Mouse (Mus musculus) liver, embryonic 15.5 days (tissue): ENCODE measurements at regions not wholly inside any gene's neighbourhood (a gene's known extent, or its start where the extent isn't known, plus 50 kb on each side); places are given as distances from the start of the nearest gene placed in this dataset.

Source experiments
- ATAC-seq: fragments of 200-750 bp; cut with Nextera tagmentation; 2 replicates; pipeline ENCODE4 v1.8.0; 2017; ENCODE audit warnings: moderate number of reproducible peaks, mild to moderate bottlenecking, moderate library complexity; ENCODE audit not compliant: insufficient read depth
- H3K27ac ChIP-seq: fragments of 300-500 bp; sonication (generic); replicated peaks from 2 replicates; pipeline ENCODE4 v1.5.1; 2015; ENCODE audit warnings: mild to moderate bottlenecking, inconsistent platforms
- H3K27me3 ChIP-seq: fragments of 300-500 bp; sonication (generic); 2 replicates; pipeline ENCODE4 v1.6.1; 2015; ENCODE audit warnings: mild to moderate bottlenecking, inconsistent platforms
- H3K36me3 ChIP-seq: fragments of 300-500 bp; sonication (generic); replicated peaks from 2 replicates; pipeline ENCODE4 v1.6.1; 2015; ENCODE audit warnings: moderate library complexity, mild to moderate bottlenecking, inconsistent platforms
- H3K4me1 ChIP-seq: fragments of 300-500 bp; sonication (generic); replicated peaks from 2 replicates; pipeline ENCODE4 v1.6.1; 2015; ENCODE audit warnings: inconsistent platforms
- H3K4me2 ChIP-seq: fragments of 300-500 bp; sonication (generic); 2 replicates; pipeline ENCODE4 v1.6.1; 2015; ENCODE audit warnings: moderate library complexity, mild to moderate bottlenecking, inconsistent platforms
- H3K4me3 ChIP-seq: fragments of 300-500 bp; sonication (generic); replicated peaks from 2 replicates; pipeline ENCODE4 v1.5.1; 2015; ENCODE audit warnings: mild to moderate bottlenecking, inconsistent platforms
- H3K9ac ChIP-seq: fragments of 300-500 bp; sonication (generic); 2 replicates; pipeline ENCODE4 v1.6.1; 2015; ENCODE audit warnings: moderate library complexity, mild to moderate bottlenecking, inconsistent platforms
- H3K9me3 ChIP-seq: fragments of 300-500 bp; sonication (generic); replicated peaks from 2 replicates; pipeline ENCODE4 v1.6.1; 2016; ENCODE audit warnings: inconsistent platforms
- WGBS: fragments of 180-500 bp; shearing (Covaris S2); methylation state at CpG from one replicate; pipeline ENCODE4 v1.1.7; 2015; ENCODE audit warnings: mixed read lengths; ENCODE audit not compliant: insufficient replicate concordance; 5-methylcytosine and 5-hydroxymethylcytosine counted together

GRCm38 (mm10) chr6:89040919-89041318 lies 138.9 kb downstream of the Tpra1 start:
- H3K4me2 ChIP-seq = no peak overlapping the region
- H3K36me3 ChIP-seq = no peaks in the 10 kb centered on the region
- no peak overlapping the region for H3K27ac ChIP-seq
- no peaks in the 10 kb centered on the region for H3K9me3 ChIP-seq
- no peak for ATAC-seq
- no peak overlapping the region for H3K4me3 ChIP-seq
- no peaks in the 10 kb centered on the region for H3K4me1 ChIP-seq
- 60% methylated on average over 4 of the region's 4 CpGs for WGBS
- H3K9ac ChIP-seq = no peak overlapping the region
- H3K27me3 ChIP-seq = no peaks in the 10 kb centered on the region; the same call in 1 of the 2 replicates

GRCm38 (mm10) chr6:89042478-89043239 lies 140.6 kb downstream of the Tpra1 start:
- ATAC-seq = no peak
- Histone ChIP-seq H3K4me3 (no peak overlapping the region), H3K4me1 (no peaks in the 10 kb centered on the region), H3K4me2 (no peak overlapping the region), H3K9ac (no peak overlapping the region), H3K9me3 (no peaks in the 10 kb centered on the region), H3K27ac (no peak overlapping the region), H3K36me3 (no peaks in the 10 kb centered on the region), H3K27me3 (no peaks in the 10 kb centered on the region; the same call in 1 of the 2 replicates)
- 25% methylated on average over 24 of the region's 24 CpGs for WGBS

- no peak for ATAC-seq
- no peaks in the 10 kb centered on the region for H3K36me3 ChIP-seq
- no peak overlapping the region for H3K4me3 ChIP-seq
- no peaks in the 10 kb centered on the region for H3K9me3 ChIP-seq
- 51% methylated on average over 4 of the region's 4 CpGs for WGBS
- H3K4me1 ChIP-seq = no peaks in the 10 kb centered on the region
- no peaks in the 10 kb centered on the region; the same call in 1 of the 2 replicates for H3K27me3 ChIP-seq
- no peak overlapping the region for H3K9ac ChIP-seq
- H3K27ac ChIP-seq = no peak overlapping the region
- H3K4me2 ChIP-seq = no peak overlapping the region
Observed at GRCm38 (mm10) chr6:89045436-89045966, 143.4 kb downstream of the Tpra1 start.

GRCm38 (mm10) chr6:89046476-89046875 lies 144.4 kb downstream of the Tpra1 start:
- H3K4me1 ChIP-seq = no peaks in the 10 kb centered on the region
- no peak overlapping the region for H3K4me3 ChIP-seq
- 47% methylated on average over 2 of the region's 2 CpGs for WGBS
- H3K27me3 ChIP-seq = no peaks in the 10 kb centered on the region; the same call in 1 of the 2 replicates
- no peak overlapping the region for H3K9ac ChIP-seq
- no peak for ATAC-seq
- H3K36me3 ChIP-seq = no peaks in the 10 kb centered on the region
- H3K9me3 ChIP-seq = no peaks in the 10 kb centered on the region
- no peak overlapping the region for H3K4me2 ChIP-seq
- no peak overlapping the region for H3K27ac ChIP-seq

GRCm38 (mm10) chr6:89047629-89048332 lies 145.7 kb downstream of the Tpra1 start:
- H3K4me2 ChIP-seq = no peak overlapping the region
- no peaks in the 10 kb centered on the region for H3K4me1 ChIP-seq
- no peak overlapping the region for H3K9ac ChIP-seq
- H3K9me3 ChIP-seq = no peaks in the 10 kb centered on the region
- H3K27me3 ChIP-seq = no peaks in the 10 kb centered on the region; the same call in 1 of the 2 replicates
- H3K27ac ChIP-seq = no peak overlapping the region
- H3K4me3 ChIP-seq = no peak overlapping the region
- H3K36me3 ChIP-seq = no peaks in the 10 kb centered on the region
- 37% methylated on average over 6 of the region's 6 CpGs for WGBS
- ATAC-seq = no peak

- no peak overlapping the region for H3K9ac ChIP-seq
- ATAC-seq = no peak
- H3K4me2 ChIP-seq = no peak overlapping the region
- no peaks in the 10 kb centered on the region for H3K27me3 ChIP-seq
- H3K27ac ChIP-seq = no peak overlapping the region
- no peaks in the 10 kb centered on the region for H3K36me3 ChIP-seq
- WGBS = 31% methylated on average over 1 of the region's 1 CpGs
- no peak overlapping the region for H3K4me3 ChIP-seq
- no peaks in the 10 kb centered on the region for H3K4me1 ChIP-seq
- H3K9me3 ChIP-seq = no peaks in the 10 kb centered on the region
Observed at GRCm38 (mm10) chr6:89049290-89049689, 147.2 kb downstream of the Tpra1 start.

- Histone ChIP-seq H3K4me1 (no peaks in the 10 kb centered on the region), H3K27ac (no peak overlapping the region), H3K36me3 (no peaks in the 10 kb centered on the region), H3K4me2 (no peak overlapping the region), H3K27me3 (no peaks in the 10 kb centered on the region), H3K4me3 (no peak overlapping the region), H3K9ac (no peak overlapping the region), H3K9me3 (no peaks in the 10 kb centered on the region)
- 46% methylated on average over 13 of the region's 13 CpGs for WGBS
- no peak for ATAC-seq
Observed at GRCm38 (mm10) chr6:89050575-89051270, 148.7 kb downstream of the Tpra1 start.

- ATAC-seq = no peak
Observed at GRCm38 (mm10) chr6:89052758-89053460, 150.9 kb downstream of the Tpra1 start.

GRCm38 (mm10) chr6:89054060-89054459 lies 152.0 kb downstream of the Tpra1 start:
- no peak for ATAC-seq
- no peaks in the 10 kb centered on the region for H3K9me3 ChIP-seq
- no peak overlapping the region for H3K4me2 ChIP-seq
- H3K27me3 ChIP-seq = no peaks in the 10 kb centered on the region
- H3K9ac ChIP-seq = no peak overlapping the region
- no peak overlapping the region for H3K4me3 ChIP-seq
- no peaks in the 10 kb centered on the region for H3K4me1 ChIP-seq
- H3K27ac ChIP-seq = no peak overlapping the region
- WGBS = 72% methylated on average over 13 of the region's 13 CpGs
- H3K36me3 ChIP-seq = no peaks in the 10 kb centered on the region

More at GRCm38 (mm10) chr6:89052758-89053460, 150.9 kb downstream of the Tpra1 start:
- Histone ChIP-seq H3K27ac (no peak overlapping the region), H3K27me3 (no peaks in the 10 kb centered on the region), H3K4me3 (no peak overlapping the region), H3K36me3 (no peaks in the 10 kb centered on the region), H3K4me1 (no peaks in the 10 kb centered on the region), H3K9ac (no peak overlapping the region), H3K4me2 (no peak overlapping the region), H3K9me3 (no peaks in the 10 kb centered on the region)
- 62% methylated on average over 9 of the region's 9 CpGs for WGBS

- no peak for ATAC-seq
- WGBS = 58% methylated on average over 4 of the region's 4 CpGs
- Histone ChIP-seq H3K4me1 (no peaks in the 10 kb centered on the region), H3K4me3 (no peak overlapping the region), H3K4me2 (no peak overlapping the region), H3K27me3 (no peaks in the 10 kb centered on the region), H3K27ac (no peak overlapping the region), H3K9ac (no peak overlapping the region), H3K9me3 (no peaks in the 10 kb centered on the region), H3K36me3 (no peaks in the 10 kb centered on the region)
Observed at GRCm38 (mm10) chr6:89059431-89059975, 157.5 kb downstream of the Tpra1 start.
